Mouse (Mus musculus): Measurements from ENCODE around the gene H1f0.
"Not testable (repeated sequence)": the region's sequence is repeated elsewhere in the genome, so short reads cannot be mapped to it uniquely, and the experiment has no call there.

H1f0 gene

GRCm38 (mm10) chr15:79003079-79003478 is 25.2 kb upstream of the H1f0 start:
- no peak for DNase-seq (ENCODE audit: low read depth, low spot score)

GRCm38 (mm10) chr15:79005581-79005980 is 22.7 kb upstream of the H1f0 start:
- no peak for DNase-seq (ENCODE audit: low read depth, low spot score)

GRCm38 (mm10) chr15:79006638-79007037 is 21.6 kb upstream of the H1f0 start:
- no peak for DNase-seq (ENCODE audit: low read depth, low spot score)

- no peak for DNase-seq (ENCODE audit: low read depth, low spot score)
Observed at GRCm38 (mm10) chr15:79007059-79007458, 21.2 kb upstream of the H1f0 start.

- DNase-seq (ENCODE audit: low read depth, low spot score): not testable (repeated sequence)
Observed at GRCm38 (mm10) chr15:79007836-79008235, 20.4 kb upstream of the H1f0 start.

- no peak for DNase-seq (ENCODE audit: low read depth, low spot score)
Observed at GRCm38 (mm10) chr15:79009734-79010133, 18.5 kb upstream of the H1f0 start.

- no peak for DNase-seq (ENCODE audit: low read depth, low spot score)
Observed at GRCm38 (mm10) chr15:79011550-79011949, 16.7 kb upstream of the H1f0 start.

- DNase-seq (ENCODE audit: low read depth, low spot score): no peak
Observed at GRCm38 (mm10) chr15:79013382-79013781, 14.9 kb upstream of the H1f0 start.

- DNase-seq (ENCODE audit: low read depth, low spot score): no peak
Observed at GRCm38 (mm10) chr15:79018191-79018590, 10.1 kb upstream of the H1f0 start.

- DNase-seq (ENCODE audit: low read depth, low spot score): no peak
Observed at GRCm38 (mm10) chr15:79018886-79019285, 9.4 kb upstream of the H1f0 start.

GRCm38 (mm10) chr15:79022671-79023230 is 5.5 kb upstream of the H1f0 start:
- DNase-seq (ENCODE audit: low read depth, low spot score): no peak

GRCm38 (mm10) chr15:79023366-79023765 is 4.9 kb upstream of the H1f0 start:
- DNase-seq (ENCODE audit: low read depth, low spot score): no peak

- DNase-seq (ENCODE audit: low read depth, low spot score): no peak
Observed at GRCm38 (mm10) chr15:79025687-79026308, 2.5 kb upstream of the H1f0 start.

- DNase-seq (ENCODE audit: low read depth, low spot score): no peak
Observed at GRCm38 (mm10) chr15:79026511-79027290, 1.5 kb upstream of the H1f0 start.

GRCm38 (mm10) chr15:79027291-79028205 is 702 bp upstream of the H1f0 start:
- DNase-seq (ENCODE audit: low read depth, low spot score): no peak

GRCm38 (mm10) chr15:79028823-79029484 is 704 bp downstream of the H1f0 start:
- no peak for DNase-seq (ENCODE audit: low read depth, low spot score)

- DNase-seq (ENCODE audit: low read depth, low spot score): no peak
Observed at GRCm38 (mm10) chr15:79029519-79030241, 1.4 kb downstream of the H1f0 start.

GRCm38 (mm10) chr15:79030551-79031435 is 2.5 kb downstream of the H1f0 start:
- peak; percentile 85 for DNase-seq (ENCODE audit: low read depth, low spot score)

- DNase-seq (ENCODE audit: low read depth, low spot score): not testable (repeated sequence)
Observed at GRCm38 (mm10) chr15:79031908-79032307, 3.7 kb downstream of the H1f0 start.

GRCm38 (mm10) chr15:79037913-79038328 is 9.7 kb downstream of the H1f0 start:
- peak; percentile 59 for DNase-seq (ENCODE audit: low read depth, low spot score)

Measured in WW6 (cell line).